Mouse (Mus musculus) testis, adult 2 months (tissue): ENCODE results near the gene Nfxl1.

ENCODE experiments used
- CTCF ChIP-seq: fragments of 200-500 bp; IDR thresholded peaks from 2 replicates; pipeline ENCODE4 v1.5.1; 2012; ENCODE audit warnings: low read depth, mild to moderate bottlenecking, inconsistent platforms, low read length, moderate library complexity; ENCODE audit not compliant: control insufficient read depth, insufficient read depth, insufficient replicate concordance
- POLR2A ChIP-seq: fragments of 200-500 bp; IDR thresholded peaks from 2 replicates; pipeline ENCODE4 v1.6.1; 2012; ENCODE audit warnings: low read depth, mild to moderate bottlenecking, inconsistent platforms, low read length, moderate library complexity; ENCODE audit not compliant: control insufficient read depth

- TF ChIP-seq CTCF (no peak), POLR2A (no peak)
Measured at GRCm38 (mm10) chr5:72491232-72491631, 68.3 kb downstream of the Nfxl1 start.
